Comparison of ENCODE assay signal across 10 mouse cellular contexts in genomic region chr5:122481844-122482243, GRCm38 (mm10). TPM values are rescaled to one million over a fixed set of nuclear protein-coding genes. Genes with fewer than 3 reads are reported as not detected.
A peak's percentile ranks its signal among the peaks of the same experiment; 100 is the strongest.
DNase-seq lines count a peak whose midpoint lies in the region; TF ChIP-seq lines count a peak whose summit lies in the region.
"Had no signal": no experiment of that assay in that cellular context is flagged by ENCODE, and none has a peak within 500 bp of the region (broad histone marks: within the 10 kb centered on the region; RNA-seq: fewer than 3 reads in every experiment).

No protein-coding gene starts in this region.

- H3K27ac ChIP-seq in embryonic fibroblast, embryonic 13.5 days (ENCODE audit: insufficient read depth, low read length) = peak overlapping the region; percentile 0; the same call in 1 of the 2 replicates
- H3K27ac ChIP-seq: layer of hippocampus, adult 2 months had no signal

- H3K4me1 ChIP-seq in embryonic fibroblast, embryonic 13.5 days (ENCODE audit: control insufficient read depth, insufficient read depth, low read length) = peaks cover 6% of the 10 kb centered on the region

- H3K4me3 ChIP-seq in embryonic fibroblast, embryonic 13.5 days (ENCODE audit: insufficient read depth, low read length) = no peak overlapping the region
- H3K4me3 ChIP-seq: layer of hippocampus, adult 2 months had no signal

- DNase-seq in gastrocnemius, adult 18-20 months (ENCODE audit: low spot score) = peak; percentile 30
- DNase-seq in gastrocnemius, postnatal 10 days = no peak
- peak; percentile 35 for DNase-seq in 416B (ENCODE audit: low read depth)
- peak; percentile 63 to 83 for DNase-seq in kidney, postnatal 25 days
- no peak for DNase-seq in left cerebral cortex, adult 11 months (ENCODE audit: low spot score)
- DNase-seq in cerebellum, postnatal 14 days = no peak
- no peak for DNase-seq in right cerebral cortex, postnatal 36 days (ENCODE audit: low spot score in 2 of 2)
- DNase-seq: cerebellum, postnatal 36 days had no signal

- no peak for TF ChIP-seq POLR2A in embryonic fibroblast, embryonic 13.5 days (IDR thresholded peaks at IDR 0.05; ENCODE audit: low read depth, low read length)

- TF ChIP-seq CTCF in embryonic fibroblast, embryonic 13.5 days (IDR thresholded peaks at IDR 0.05; ENCODE audit: borderline replicate concordance, insufficient read depth, low read length) = no peak

RNA-seq across cellular contexts. Expression of gene Atp2a2, which starts 20.2 kb away (rescaled TPM):
- total RNA-seq in gastrocnemius, adult 18-20 months (2021) = 100 to 1,000 TPM; 447 to 563 TPM
- total RNA-seq in gastrocnemius, postnatal 10 days (2021) = 100 to 1,000 TPM; 156 to 181 TPM
- polyA plus RNA-seq in embryonic fibroblast, embryonic 13.5 days (2011; ENCODE audit: insufficient read length, low read depth, missing spikeins) = 176 and 187 TPM in 2 replicates

Comparison
In these comparisons a context has a peak if more than half of its experiments do, and no peak if none do; other contexts are left out.
1. DNase-seq: peak in gastrocnemius, adult 18-20 months (single experiment), 416B (single experiment) and kidney, postnatal 25 days (2 of 2); none in gastrocnemius, postnatal 10 days (single experiment), left cerebral cortex, adult 11 months (single experiment), cerebellum, postnatal 14 days (0 of 2) and right cerebral cortex, postnatal 36 days (0 of 2).